Mouse (Mus musculus) liver, adult 2 months (tissue): Measurements from ENCODE around the gene Slc12a8. TPM values are rescaled to one million over a fixed set of nuclear protein-coding genes. Genes with fewer than 3 reads are reported as not detected.

Source experiments
- DNase-seq: peaks from one replicate; pipeline ENCODE4 v3.0.0-alpha.2; 2011; ENCODE audit warnings: low read depth, low spot score; ENCODE audit errors: extremely low read depth
- H3K27ac ChIP-seq: fragments of 200-500 bp; replicated peaks from 2 replicates; pipeline ENCODE4 v1.5.1; 2012; ENCODE audit warnings: low read depth, mild to moderate bottlenecking, control low read depth, inconsistent platforms, low read length; ENCODE audit not compliant: insufficient read depth
- H3K27me3 ChIP-seq: fragments of 200-500 bp; 2 replicates; pipeline ENCODE4 v1.6.1; 2012; ENCODE audit warnings: mild to moderate bottlenecking, moderate library complexity, low read length, inconsistent platforms; ENCODE audit not compliant: control insufficient read depth, insufficient read depth
- H3K36me3 ChIP-seq: fragments of 200-500 bp; 2 replicates; pipeline ENCODE4 v1.6.1; 2012; ENCODE audit warnings: low read length, inconsistent platforms; ENCODE audit not compliant: control insufficient read depth, insufficient read depth
- H3K4me1 ChIP-seq: fragments of 200-500 bp; 2 replicates; pipeline ENCODE4 v1.6.1; 2011; ENCODE audit warnings: low read length; ENCODE audit not compliant: control insufficient read depth, insufficient read depth
- H3K4me3 ChIP-seq: fragments of 200-500 bp; 2 replicates; pipeline ENCODE4 v1.5.1; 2011; ENCODE audit warnings: low read depth, mild to moderate bottlenecking, control low read depth, low read length, moderate library complexity; ENCODE audit not compliant: insufficient read depth
- H3K79me2 ChIP-seq: fragments of 200-500 bp; 2 replicates; pipeline ENCODE4 v1.6.1; 2012; ENCODE audit warnings: inconsistent platforms, mild to moderate bottlenecking, low read length, moderate library complexity; ENCODE audit not compliant: control insufficient read depth, insufficient read depth
- H3K9ac ChIP-seq: fragments of 200-500 bp; 2 replicates; pipeline ENCODE4 v1.6.1; 2012; ENCODE audit warnings: low read depth, mild to moderate bottlenecking, control low read depth, inconsistent platforms, low read length
- CTCF ChIP-seq: fragments of 200-500 bp; IDR thresholded peaks from 2 replicates; pipeline ENCODE4 v1.5.1; 2011; ENCODE audit warnings: low read depth, low read length, control low read depth
- POLR2A ChIP-seq: fragments of 200-500 bp; IDR thresholded peaks from 2 replicates; pipeline ENCODE4 v1.6.1; 2011; ENCODE audit warnings: low read length, control low read depth; ENCODE audit not compliant: insufficient read depth; ENCODE audit errors: extremely low read depth
- whole genome bisulfite sequencing: fragments of 180-500 bp; shearing (Covaris S2); methylation state at CpG from one replicate; pipeline ENCODE4 v1.1.7; 2018; 5-methylcytosine and 5-hydroxymethylcytosine counted together
- polyA plus RNA-seq: library from polyadenylated mRNA; depleted of rRNA; stranded (reverse); fragments of >200 nt; gene quantifications from 2 replicates; pipeline ENCODE4 v1.2.3, GENCODE M21; 2012
- total RNA-seq: library from RNA; depleted of rRNA; stranded (reverse); fragments of >200 nt; gene quantifications from 2 replicates; pipeline ENCODE4 v1.2.3, GENCODE M21; 2014

Slc12a8 gene
- total and polyA plus RNA-seq, 2 experiments = 0.09 to 0.32 TPM

DNA sequence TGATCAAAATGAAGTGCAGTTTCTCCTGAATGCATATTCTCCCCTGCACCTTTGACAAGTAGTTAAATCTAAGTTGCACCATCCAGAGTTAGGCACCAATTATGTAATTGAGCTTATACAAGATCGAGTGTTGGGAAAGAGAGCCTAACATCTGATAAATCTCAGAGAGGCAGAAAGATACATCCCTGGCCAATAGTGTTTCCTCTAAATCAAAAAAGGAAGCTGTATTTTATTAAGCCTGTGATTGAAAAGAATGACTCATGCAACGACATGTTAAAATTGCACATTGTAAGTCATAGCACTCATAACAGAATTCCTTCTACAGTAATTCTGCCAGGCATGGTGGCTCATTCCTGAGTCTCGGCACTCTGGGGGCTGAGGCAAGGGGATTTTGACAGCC, 124.7 kb downstream of the Slc12a8 start:
- no peaks in the 10 kb centered on the region for H3K36me3 ChIP-seq
- no peaks in the 10 kb centered on the region for H3K4me1 ChIP-seq
- no peak overlapping the region for H3K27ac ChIP-seq
- 68% methylated on average over 3 of the region's 3 CpGs for WGBS
- H3K27me3 ChIP-seq = no peaks in the 10 kb centered on the region
- H3K4me3 ChIP-seq = no peak overlapping the region
- H3K79me2 ChIP-seq = no peaks in the 10 kb centered on the region
- no peak for TF ChIP-seq CTCF
- no peak for TF ChIP-seq POLR2A
- no peak overlapping the region for H3K9ac ChIP-seq
- no peak for DNase-seq

DNA sequence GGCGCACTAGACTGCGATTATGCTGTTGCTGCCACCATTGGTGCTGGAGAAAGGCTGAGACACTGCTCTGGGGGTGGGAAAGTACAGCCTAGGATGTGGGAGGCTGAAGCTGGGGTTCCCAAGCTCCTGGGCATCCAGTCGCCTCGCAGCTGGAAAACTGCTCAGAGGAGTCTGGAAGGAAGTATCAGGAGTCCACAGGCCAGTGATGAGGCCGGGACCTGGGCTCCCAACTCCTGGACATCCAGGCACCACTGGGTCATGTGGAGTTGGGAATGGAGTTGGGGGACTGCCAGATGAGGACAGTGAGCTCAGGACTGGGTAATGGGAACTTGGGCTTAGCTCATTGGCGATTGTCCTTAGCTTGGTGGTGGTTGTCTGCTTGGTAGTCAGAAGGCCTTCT, 136.0 kb downstream of the Slc12a8 start:
- H3K4me1 ChIP-seq = no peaks in the 10 kb centered on the region
- H3K9ac ChIP-seq = no peak overlapping the region
- H3K79me2 ChIP-seq = no peaks in the 10 kb centered on the region
- 93% methylated on average over 6 of the region's 6 CpGs for WGBS
- H3K27me3 ChIP-seq = no peaks in the 10 kb centered on the region
- TF ChIP-seq CTCF (no peak), POLR2A (no peak)
- no peak overlapping the region for H3K27ac ChIP-seq
- H3K36me3 ChIP-seq = no peaks in the 10 kb centered on the region
- H3K4me3 ChIP-seq = no peak overlapping the region
- DNase-seq = no peak

DNA sequence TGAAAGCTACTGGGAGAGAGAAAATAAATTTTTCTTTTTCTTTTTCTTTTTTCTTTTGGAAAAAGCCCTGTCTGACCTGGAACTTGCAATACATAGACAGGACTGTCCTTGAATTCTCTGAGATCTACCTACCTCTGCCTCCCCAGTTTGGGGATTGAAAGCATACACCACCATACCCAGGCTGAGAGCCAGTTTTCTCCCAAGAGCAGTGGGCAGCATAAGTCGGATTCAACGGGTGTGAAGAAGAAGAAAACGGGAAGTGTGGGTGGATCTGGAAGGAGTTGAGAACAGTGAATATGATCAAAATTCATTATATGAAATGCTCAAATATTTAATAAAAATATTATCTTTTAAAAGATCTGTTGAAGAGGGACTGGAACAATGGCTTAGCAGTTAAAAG, 138.3 kb downstream of the Slc12a8 start:
- H3K79me2 ChIP-seq = no peaks in the 10 kb centered on the region
- H3K9ac ChIP-seq = no peak overlapping the region
- no peaks in the 10 kb centered on the region for H3K4me1 ChIP-seq
- H3K36me3 ChIP-seq = no peaks in the 10 kb centered on the region
- H3K27me3 ChIP-seq = no peaks in the 10 kb centered on the region
- TF ChIP-seq POLR2A (no peak), CTCF (no peak)
- H3K4me3 ChIP-seq = no peak overlapping the region
- WGBS = 94% methylated on average over 3 of the region's 3 CpGs
- DNase-seq = no peak
- no peak overlapping the region for H3K27ac ChIP-seq

DNA sequence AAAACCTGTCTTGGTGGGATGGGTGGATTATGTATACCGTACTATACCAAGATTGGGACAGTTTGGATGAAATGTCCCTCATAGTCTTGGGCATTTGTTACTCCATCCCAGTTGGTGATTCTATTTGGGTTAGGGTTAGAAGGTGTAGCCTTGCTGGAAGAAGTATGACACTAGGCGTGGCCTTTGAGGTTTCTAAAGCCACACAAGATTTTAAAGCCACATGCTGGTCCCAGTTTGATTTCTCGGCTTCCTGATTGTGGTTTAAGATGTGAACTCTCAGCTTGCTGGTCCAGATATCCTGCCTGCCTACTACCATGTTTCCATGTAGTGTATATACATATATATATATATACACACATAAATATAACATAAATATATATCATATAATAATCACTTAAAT, 140.1 kb downstream of the Slc12a8 start:
- H3K4me1 ChIP-seq = no peaks in the 10 kb centered on the region
- TF ChIP-seq CTCF (no peak), POLR2A (no peak)
- no peak for DNase-seq
- WGBS = 97% methylated on average over 3 of the region's 3 CpGs
- no peaks in the 10 kb centered on the region for H3K79me2 ChIP-seq
- H3K27ac ChIP-seq = no peak overlapping the region
- no peaks in the 10 kb centered on the region for H3K36me3 ChIP-seq
- H3K27me3 ChIP-seq = no peaks in the 10 kb centered on the region
- no peak overlapping the region for H3K9ac ChIP-seq
- no peak overlapping the region for H3K4me3 ChIP-seq

DNA sequence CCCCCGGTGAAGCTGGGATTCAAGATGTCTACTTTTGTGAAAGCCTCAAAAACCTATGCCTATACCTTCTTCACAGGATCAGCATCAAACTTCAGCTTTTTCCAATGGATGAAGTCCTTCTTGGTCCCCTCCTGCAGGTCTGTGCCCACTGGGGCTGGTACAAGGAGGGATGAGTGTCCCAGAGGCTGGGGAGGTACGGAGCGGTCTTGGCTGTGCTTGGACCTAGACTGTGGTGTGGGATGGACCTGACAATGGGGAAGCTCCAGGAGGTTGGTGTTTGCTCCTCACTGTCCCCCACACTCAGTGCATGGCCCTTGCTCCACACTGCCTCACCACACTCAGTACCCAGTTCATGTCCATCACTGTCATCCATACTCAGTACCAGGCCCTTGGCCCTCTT, 141.0 kb downstream of the Slc12a8 start:
- H3K9ac ChIP-seq = no peak overlapping the region
- no peaks in the 10 kb centered on the region for H3K79me2 ChIP-seq
- H3K4me3 ChIP-seq = no peak overlapping the region
- H3K4me1 ChIP-seq = no peaks in the 10 kb centered on the region
- no peaks in the 10 kb centered on the region for H3K27me3 ChIP-seq
- no peak overlapping the region for H3K27ac ChIP-seq
- 95% methylated on average over 3 of the region's 3 CpGs for WGBS
- TF ChIP-seq POLR2A (no peak), CTCF (no peak)
- no peaks in the 10 kb centered on the region for H3K36me3 ChIP-seq
- DNase-seq = no peak

DNA sequence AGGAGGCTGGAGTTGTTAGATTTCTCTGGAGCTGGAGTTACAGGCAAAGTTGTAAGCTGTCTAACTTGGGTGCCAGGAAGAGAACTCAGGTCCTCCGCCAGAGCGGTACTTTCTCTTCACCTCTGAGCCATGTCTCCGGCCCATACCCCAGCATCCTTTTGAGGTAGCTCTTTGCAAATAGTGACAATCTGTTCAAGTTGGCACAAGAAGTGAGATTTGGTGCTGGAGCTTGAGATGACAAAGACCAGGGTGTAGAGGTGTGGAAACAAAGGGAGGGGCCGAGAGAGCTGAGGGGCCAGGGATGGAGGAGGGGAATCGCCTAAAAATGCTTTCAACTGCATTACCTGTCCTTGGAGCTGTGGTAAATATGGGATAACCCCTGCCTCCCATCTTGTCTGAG, 142.4 kb downstream of the Slc12a8 start:
- no peaks in the 10 kb centered on the region for H3K4me1 ChIP-seq
- DNase-seq = no peak
- H3K4me3 ChIP-seq = no peak overlapping the region
- H3K79me2 ChIP-seq = no peaks in the 10 kb centered on the region
- no peak overlapping the region for H3K27ac ChIP-seq
- H3K36me3 ChIP-seq = no peaks in the 10 kb centered on the region
- no peaks in the 10 kb centered on the region for H3K27me3 ChIP-seq
- TF ChIP-seq POLR2A (no peak), CTCF (no peak)
- 93% methylated on average over 5 of the region's 5 CpGs for WGBS
- H3K9ac ChIP-seq = no peak overlapping the region
